Mouse (Mus musculus): ENCODE measurements around the gene Lax1. TPM values are rescaled to one million over a fixed set of nuclear protein-coding genes. Genes with fewer than 3 reads are reported as not detected.

The Lax1 gene
- total and polyA plus RNA-seq, 3 experiments: 0.04 TPM; not detected in 2

GRCm38 (mm10) chr1:133671266-133671665 is 18.6 kb downstream of the Lax1 start (continued):
- no peak for TF ChIP-seq USF2 (IDR thresholded peaks at IDR 0.05; ENCODE audit: borderline replicate concordance in 1 of 2, insufficient read depth in 1 of 2, low read depth in 1 of 2, low read length in 2 of 2)
- TF ChIP-seq BHLHE40 (IDR thresholded peaks at IDR 0.05; ENCODE audit: borderline replicate concordance, low read depth, low read length): no peak

GRCm38 (mm10) chr1:133670776-133671175 is 19.1 kb downstream of the Lax1 start:
- TF ChIP-seq MAZ (IDR thresholded peaks at IDR 0.05; ENCODE audit: low read depth, low read length) (no peak), ZC3H11A (IDR thresholded peaks at IDR 0.05; ENCODE audit: low read depth, low read length) (no peak), MAFK (IDR thresholded peaks at IDR 0.05; ENCODE audit: borderline replicate concordance, low read depth, low read length) (no peak), NELFE (IDR thresholded peaks at IDR 0.05; ENCODE audit: low read depth, low read length) (no peak), CHD1 (IDR thresholded peaks at IDR 0.05; ENCODE audit: low read depth, low read length) (no peak), MAX (IDR thresholded peaks at IDR 0.05; ENCODE audit: low read length) (no peak), MYB (IDR thresholded peaks at IDR 0.05; ENCODE audit: low read depth, low read length) (no peak), ZMIZ1 (IDR thresholded peaks at IDR 0.05; ENCODE audit: low read depth, low read length) (no peak), GATA1 (IDR thresholded peaks at IDR 0.05; ENCODE audit: low read depth, low read length) (no peak), ETS1 (IDR thresholded peaks at IDR 0.05; ENCODE audit: low read depth, low read length) (no peak), USF2 (IDR thresholded peaks at IDR 0.05; ENCODE audit: borderline replicate concordance in 1 of 2, insufficient read depth in 1 of 2, low read depth in 1 of 2, low read length in 2 of 2) (no peak), MEF2A (IDR thresholded peaks at IDR 0.05; ENCODE audit: extremely low read depth, insufficient replicate concordance, low read depth, low read length, poor library complexity, severe bottlenecking) (no peak), MYC (IDR thresholded peaks at IDR 0.05; ENCODE audit: low read depth, low read length) (no peak), NRF1 (IDR thresholded peaks at IDR 0.05; ENCODE audit: insufficient read depth, low read depth, low read length, poor library complexity, severe bottlenecking) (no peak), ZKSCAN1 (IDR thresholded peaks at IDR 0.05; ENCODE audit: low read depth, low read length) (no peak), SMC3 (IDR thresholded peaks at IDR 0.05; ENCODE audit: low read depth, low read length) (no peak), KAT2A (conservative IDR thresholded peaks at IDR 0.05; ENCODE audit: low read depth, low read length) (no peak), JUND (IDR thresholded peaks at IDR 0.05; ENCODE audit: low read depth, low read length) (no peak)
- no peak for DNase-seq (ENCODE audit: low read depth, low spot score)
- Histone ChIP-seq H3K4me1 (ENCODE audit: control insufficient read depth in 1 of 2, insufficient read depth in 2 of 2, low read length in 2 of 2) (no peaks in the 10 kb centered on the region), H3K9me3 (replicated peaks; ENCODE audit: insufficient read depth, low read length) (no peaks in the 10 kb centered on the region), H3K4me3 (ENCODE audit: control insufficient read depth in 1 of 2, insufficient read depth in 1 of 2, low read depth in 2 of 2, low read length in 2 of 2) (no peak overlapping the region), H3K9ac (ENCODE audit: control insufficient read depth, low read depth, low read length, poor library complexity, severe bottlenecking) (no peak overlapping the region), H3K36me3 (ENCODE audit: control insufficient read depth in 1 of 2, insufficient read depth in 2 of 2, low read length in 2 of 2) (no peaks in the 10 kb centered on the region), H3K27me3 (ENCODE audit: control insufficient read depth in 1 of 2, insufficient read depth in 2 of 2, low read length in 2 of 2) (no peaks in the 10 kb centered on the region), H3K27ac (ENCODE audit: control insufficient read depth, low read depth, low read length) (no peak overlapping the region), H3K79me2 (ENCODE audit: control insufficient read depth, insufficient read depth, low read length, poor library complexity) (no peaks in the 10 kb centered on the region)
